Mouse (Mus musculus) forebrain, embryonic 14.5 days (tissue): ENCODE results near the gene Gm12216. TPM values are rescaled to one million over a fixed set of nuclear protein-coding genes. Genes with fewer than 3 reads are reported as not detected.

Source experiments
- ATAC-seq: fragments of 200-750 bp; cut with Nextera tagmentation; 2 replicates; pipeline ENCODE4 v1.8.0; 2017; ENCODE audit warnings: mild to moderate bottlenecking, moderate library complexity
- DNase-seq: peaks from one replicate; pipeline ENCODE4 v3.0.0-alpha.2; 2015; ENCODE audit warnings: low spot score
- H3K27ac ChIP-seq: fragments of 300-500 bp; sonication (generic); 2 replicates; pipeline ENCODE4 v1.5.1; 2014; ENCODE audit warnings: low read depth, mild to moderate bottlenecking, control low read depth, low read length, moderate library complexity
- H3K27me3 ChIP-seq: fragments of 300-500 bp; sonication (generic); replicated peaks from 2 replicates; pipeline ENCODE4 v1.6.1; 2014; ENCODE audit warnings: low read length, control low read depth, mixed read lengths; ENCODE audit not compliant: control insufficient read depth, insufficient read depth
- H3K36me3 ChIP-seq: fragments of 300-500 bp; sonication (generic); 2 replicates; pipeline ENCODE4 v1.6.1; 2014; ENCODE audit warnings: low read length, control low read depth; ENCODE audit not compliant: control insufficient read depth, insufficient read depth
- H3K4me1 ChIP-seq: fragments of 300-500 bp; sonication (generic); 2 replicates; pipeline ENCODE4 v1.6.1; 2014; ENCODE audit warnings: antibody characterized with exemption, low read length, control low read depth; ENCODE audit not compliant: control insufficient read depth, insufficient read depth
- H3K4me2 ChIP-seq: fragments of 300-500 bp; sonication (generic); 2 replicates; pipeline ENCODE4 v1.6.1; 2014; ENCODE audit warnings: mild to moderate bottlenecking, control low read depth, low read length
- H3K4me3 ChIP-seq: fragments of 300-500 bp; sonication (generic); 2 replicates; pipeline ENCODE4 v1.5.1; 2014; ENCODE audit warnings: low read depth, low read length, control low read depth
- H3K9ac ChIP-seq: fragments of 300-500 bp; sonication (generic); 2 replicates; pipeline ENCODE4 v1.6.1; 2014; ENCODE audit warnings: mild to moderate bottlenecking, low read length, control low read depth, moderate library complexity
- H3K9me3 ChIP-seq: fragments of 300-500 bp; sonication (generic); replicated peaks from 2 replicates; pipeline ENCODE4 v1.6.1; 2016; ENCODE audit warnings: low read length, control low read depth, mixed read lengths; ENCODE audit not compliant: control insufficient read depth
- WGBS: fragments of 180-500 bp; shearing (Covaris S2); extraction: QIAGEN DNeasy Blood & Tissue Kit; methylation state at CpG from one replicate; pipeline ENCODE4 v1.1.7; 2014; 5-methylcytosine and 5-hydroxymethylcytosine counted together
- polyA plus RNA-seq: library from polyadenylated mRNA; unstranded; fragments of >200 nt; fragmentation: Nextera tagmentation; extraction: Ambion mirVana; gene quantifications from 2 replicates; pipeline ENCODE4 v1.2.1, GENCODE M21; 2014

The Gm12216 gene
- polyA plus RNA-seq, 1 experiment from 2014 or later: not detected

GRCm38 (mm10) chr11:53893451-53893850, 34.4 kb upstream of the Gm12216 start:
- Histone ChIP-seq H3K36me3 (no peaks in the 10 kb centered on the region), H3K4me1 (peaks cover 8% of the 10 kb centered on the region; the same call in 1 of the 2 replicates), H3K4me3 (no peak overlapping the region), H3K9ac (no peak overlapping the region), H3K27me3 (no peaks in the 10 kb centered on the region), H3K9me3 (no peaks in the 10 kb centered on the region), H3K4me2 (no peak overlapping the region), H3K27ac (no peak overlapping the region)
- WGBS: 61% methylated on average over 2 of the region's 2 CpGs
- ATAC-seq (no peak), DNase-seq (no peak)

GRCm38 (mm10) chr11:53892716-53893416, 33.8 kb upstream of the Gm12216 start:
- no peaks in the 10 kb centered on the region for H3K27me3 ChIP-seq
- DNase-seq (peak; percentile 3), ATAC-seq (no peak)
- no peak overlapping the region for H3K27ac ChIP-seq
- H3K4me2 ChIP-seq: no peak overlapping the region
- H3K4me1 ChIP-seq: peaks cover 8% of the 10 kb centered on the region; the same call in 1 of the 2 replicates
- no peaks in the 10 kb centered on the region for H3K9me3 ChIP-seq
- 44% methylated on average over 9 of the region's 9 CpGs for whole genome bisulfite sequencing
- H3K4me3 ChIP-seq: no peak overlapping the region
- H3K9ac ChIP-seq: no peak overlapping the region
- H3K36me3 ChIP-seq: no peaks in the 10 kb centered on the region

GRCm38 (mm10) chr11:53891505-53892451, 32.7 kb upstream of the Gm12216 start, which contains the start of gene Slc22a5:
TSS of gene Slc22a5 (minus strand) at chr11:53891660.
- peak within 1 kb of the TSS; percentile 53 for H3K4me3 ChIP-seq
- no peaks in the 10 kb centered on the region for H3K9me3 ChIP-seq
- no peaks in the 10 kb centered on the region for H3K36me3 ChIP-seq
- peak within 1 kb of the TSS; percentile 65 for H3K4me2 ChIP-seq
- H3K9ac ChIP-seq: peak within 1 kb of the TSS; percentile 66
- H3K4me1 ChIP-seq: peaks cover 8% of the 10 kb centered on the region; the same call in 1 of the 2 replicates
- no peak within 1 kb of the TSS for H3K27ac ChIP-seq
- ATAC-seq (peak; percentile 99), DNase-seq (peak; percentile 98)
- H3K27me3 ChIP-seq: no peaks in the 10 kb centered on the region
- WGBS: 3% methylated on average over 58 of the region's 63 CpGs

- H3K36me3 ChIP-seq: no peaks in the 10 kb centered on the region
- H3K9me3 ChIP-seq: no peaks in the 10 kb centered on the region
- H3K27me3 ChIP-seq: no peaks in the 10 kb centered on the region
- DNase-seq (peak; percentile 1), ATAC-seq (no peak; the same call in 1 of the 2 replicates)
- 3% methylated on average over 33 of the region's 33 CpGs for WGBS
- no peak overlapping the region for H3K27ac ChIP-seq
- peak overlapping the region; percentile 53 for H3K4me3 ChIP-seq
- peak overlapping the region; percentile 65 for H3K4me2 ChIP-seq
- H3K9ac ChIP-seq: peak overlapping the region; percentile 66
- peaks cover 8% of the 10 kb centered on the region; the same call in 1 of the 2 replicates for H3K4me1 ChIP-seq
Observed at GRCm38 (mm10) chr11:53890906-53891504, 31.9 kb upstream of the Gm12216 start.

- Histone ChIP-seq H3K4me3 (no peak overlapping the region), H3K9ac (no peak overlapping the region), H3K27me3 (no peaks in the 10 kb centered on the region), H3K4me2 (no peak overlapping the region), H3K4me1 (peaks cover 8% of the 10 kb centered on the region; the same call in 1 of the 2 replicates), H3K9me3 (no peaks in the 10 kb centered on the region), H3K36me3 (no peaks in the 10 kb centered on the region), H3K27ac (no peak overlapping the region)
- WGBS: 93% methylated on average over 2 of the region's 2 CpGs
- ATAC-seq (no peak), DNase-seq (no peak)
Observed at GRCm38 (mm10) chr11:53890225-53890624, 31.2 kb upstream of the Gm12216 start.

- DNase-seq (no peak), ATAC-seq (no peak)
- no peaks in the 10 kb centered on the region for H3K27me3 ChIP-seq
- H3K36me3 ChIP-seq: no peaks in the 10 kb centered on the region
- no peak overlapping the region for H3K27ac ChIP-seq
- WGBS: 70% methylated on average over 4 of the region's 4 CpGs
- H3K4me1 ChIP-seq: peaks cover 8% of the 10 kb centered on the region; the same call in 1 of the 2 replicates
- no peaks in the 10 kb centered on the region for H3K9me3 ChIP-seq
- no peak overlapping the region for H3K9ac ChIP-seq
- H3K4me2 ChIP-seq: no peak overlapping the region
- no peak overlapping the region for H3K4me3 ChIP-seq
Observed at GRCm38 (mm10) chr11:53889091-53889645, 30.1 kb upstream of the Gm12216 start.

DNA sequence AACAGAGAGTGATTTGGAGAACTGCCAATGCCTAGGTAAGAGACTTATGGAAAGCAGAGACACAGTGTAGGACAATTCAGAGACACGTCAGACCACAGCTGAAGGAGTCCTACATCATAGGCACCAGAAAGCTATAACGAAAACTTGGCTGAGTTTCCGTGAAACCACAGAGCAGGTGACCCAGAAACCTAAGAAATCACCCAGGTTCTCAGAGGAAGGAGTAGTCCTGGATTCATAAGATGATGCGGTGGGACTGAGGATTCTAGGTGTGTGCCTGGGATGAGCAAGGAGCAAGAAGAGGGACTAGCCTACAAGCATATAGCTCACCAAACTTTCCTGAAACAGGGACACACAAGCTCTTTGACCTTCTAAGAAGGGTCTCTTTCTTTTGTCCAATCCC, 29.2 kb upstream of the Gm12216 start:
- H3K9me3 ChIP-seq: no peaks in the 10 kb centered on the region
- no peak overlapping the region for H3K27ac ChIP-seq
- DNase-seq (no peak), ATAC-seq (no peak)
- 88% methylated on average over 4 of the region's 4 CpGs for WGBS
- no peaks in the 10 kb centered on the region for H3K36me3 ChIP-seq
- no peak overlapping the region for H3K9ac ChIP-seq
- H3K4me1 ChIP-seq: peaks cover 8% of the 10 kb centered on the region; the same call in 1 of the 2 replicates
- H3K4me3 ChIP-seq: no peak overlapping the region
- H3K4me2 ChIP-seq: no peak overlapping the region
- no peaks in the 10 kb centered on the region for H3K27me3 ChIP-seq

DNA sequence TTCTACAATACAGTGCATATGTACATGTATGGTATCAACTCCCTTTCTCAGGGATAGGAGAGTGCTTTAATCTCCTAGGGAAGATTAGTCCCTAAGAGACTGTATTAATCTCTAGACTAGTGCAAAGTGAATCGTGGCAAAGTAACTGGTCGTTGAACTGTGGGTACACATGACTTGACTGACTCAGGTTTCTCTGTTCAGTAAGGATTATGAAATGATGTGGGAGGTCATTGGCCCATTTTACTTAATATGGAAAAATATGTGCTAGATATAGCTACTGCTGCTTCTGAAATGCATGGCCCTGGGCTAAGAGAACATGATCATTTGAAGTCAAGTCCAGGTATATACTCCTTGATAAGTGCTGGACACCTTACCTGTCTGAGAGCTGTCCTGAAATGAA, 24.2 kb upstream of the Gm12216 start:
- no peak overlapping the region for H3K27ac ChIP-seq
- 81% methylated on average over 2 of the region's 2 CpGs for WGBS
- H3K9ac ChIP-seq: no peak overlapping the region
- no peaks in the 10 kb centered on the region for H3K4me1 ChIP-seq
- ATAC-seq: no peak
- no peak for DNase-seq
- H3K27me3 ChIP-seq: no peaks in the 10 kb centered on the region
- no peaks in the 10 kb centered on the region for H3K36me3 ChIP-seq
- H3K9me3 ChIP-seq: no peaks in the 10 kb centered on the region
- H3K4me2 ChIP-seq: no peak overlapping the region
- H3K4me3 ChIP-seq: no peak overlapping the region
